Mouse (Mus musculus): ENCODE data around the gene Gm20388. TPM values are rescaled to one million over a fixed set of nuclear protein-coding genes. Genes with fewer than 3 reads are reported as not detected.

The Gm20388 gene
- polyA plus RNA-seq, 1 experiment from 2014 or later = not detected

DNA sequence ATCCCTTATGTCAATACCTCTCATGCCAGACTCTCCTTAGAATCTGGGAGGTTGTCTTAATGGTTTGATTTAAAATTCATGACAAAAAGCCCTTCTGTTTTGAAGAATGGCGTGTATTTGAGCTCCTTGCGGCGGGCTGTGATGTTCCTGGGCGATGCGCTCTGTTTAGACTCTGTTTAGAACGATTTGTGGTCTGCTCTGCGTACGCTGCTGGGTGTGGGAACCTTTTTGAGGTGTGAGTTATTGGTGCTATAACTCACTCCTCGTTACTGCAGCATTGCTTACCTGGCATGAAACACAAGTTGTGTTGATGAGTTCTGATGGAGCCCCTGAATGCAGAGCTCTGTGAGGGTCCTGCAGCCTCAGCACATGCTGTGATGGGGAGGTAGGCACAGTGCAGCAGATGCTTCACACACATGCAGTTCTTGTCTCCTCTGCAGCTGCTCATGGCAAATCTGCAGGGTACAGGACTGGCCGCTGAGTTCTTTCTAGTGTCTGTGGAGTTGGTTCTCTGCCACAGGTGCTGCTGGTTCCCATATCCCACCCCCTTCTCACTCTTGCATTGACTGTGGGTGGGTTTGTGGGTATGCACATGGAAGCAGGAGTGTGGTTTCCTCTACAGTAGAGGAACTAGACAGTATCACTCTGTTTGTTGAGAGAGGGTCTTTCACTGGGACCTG lies 4363.9 kb downstream of the Gm20388 start:
- H3K36me3 ChIP-seq = no peaks in the 10 kb centered on the region
- H3K9ac ChIP-seq (replicated peaks) = no peak overlapping the region
- WGBS = 55% methylated on average over 10 of the region's 10 CpGs
- H3K27me3 ChIP-seq = no peaks in the 10 kb centered on the region
- no peaks in the 10 kb centered on the region for H3K9me3 ChIP-seq
- no peak overlapping the region for H3K4me2 ChIP-seq (replicated peaks)
- H3K4me1 ChIP-seq = peaks cover 36% of the 10 kb centered on the region
- H3K27ac ChIP-seq (replicated peaks) = peak overlapping the region; percentile 48
- no peak overlapping the region for H3K4me3 ChIP-seq
- ATAC-seq (replicated peaks) = no peak

DNA sequence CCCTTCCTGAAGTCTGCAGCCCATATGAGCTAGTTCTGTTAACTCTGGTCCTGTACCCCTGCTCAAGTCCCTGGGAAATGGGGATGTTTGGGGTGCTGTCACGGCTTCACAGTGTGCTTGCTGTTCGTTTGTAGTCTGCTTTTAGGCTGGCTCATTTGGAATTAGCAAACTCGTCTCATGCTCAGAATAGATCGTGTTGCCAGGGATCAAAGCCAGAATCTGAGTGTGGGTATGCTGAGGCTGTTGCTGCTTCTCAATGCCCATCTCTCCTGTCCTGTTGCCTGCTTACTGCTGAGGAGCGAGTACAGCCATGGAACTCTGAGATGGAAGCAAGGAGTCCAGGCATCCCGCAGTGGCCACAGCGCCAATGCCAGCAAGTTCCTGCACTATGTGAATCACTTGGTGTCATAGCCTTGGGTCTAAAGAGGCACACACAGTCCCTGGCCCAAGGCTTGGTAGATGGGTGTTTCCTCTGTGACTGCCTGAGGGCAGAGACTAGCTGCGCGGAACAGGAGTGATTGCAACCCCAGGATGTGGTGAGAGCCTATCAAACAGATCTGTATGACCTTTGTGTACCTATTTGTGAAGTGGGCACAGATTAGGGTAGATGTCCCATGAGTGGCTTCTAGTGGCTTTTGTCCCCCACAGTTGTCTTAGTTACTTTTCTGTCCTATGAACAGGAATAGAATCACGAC lies 4364.9 kb downstream of the Gm20388 start:
- Histone ChIP-seq H3K4me2 (replicated peaks) (no peak overlapping the region), H3K27ac (replicated peaks) (no peak overlapping the region), H3K4me3 (no peak overlapping the region), H3K36me3 (no peaks in the 10 kb centered on the region), H3K4me1 (peaks cover 36% of the 10 kb centered on the region), H3K27me3 (no peaks in the 10 kb centered on the region), H3K9me3 (no peaks in the 10 kb centered on the region), H3K9ac (replicated peaks) (no peak overlapping the region)
- WGBS = 79% methylated on average over 10 of the region's 10 CpGs
- no peak for ATAC-seq (replicated peaks)

DNA sequence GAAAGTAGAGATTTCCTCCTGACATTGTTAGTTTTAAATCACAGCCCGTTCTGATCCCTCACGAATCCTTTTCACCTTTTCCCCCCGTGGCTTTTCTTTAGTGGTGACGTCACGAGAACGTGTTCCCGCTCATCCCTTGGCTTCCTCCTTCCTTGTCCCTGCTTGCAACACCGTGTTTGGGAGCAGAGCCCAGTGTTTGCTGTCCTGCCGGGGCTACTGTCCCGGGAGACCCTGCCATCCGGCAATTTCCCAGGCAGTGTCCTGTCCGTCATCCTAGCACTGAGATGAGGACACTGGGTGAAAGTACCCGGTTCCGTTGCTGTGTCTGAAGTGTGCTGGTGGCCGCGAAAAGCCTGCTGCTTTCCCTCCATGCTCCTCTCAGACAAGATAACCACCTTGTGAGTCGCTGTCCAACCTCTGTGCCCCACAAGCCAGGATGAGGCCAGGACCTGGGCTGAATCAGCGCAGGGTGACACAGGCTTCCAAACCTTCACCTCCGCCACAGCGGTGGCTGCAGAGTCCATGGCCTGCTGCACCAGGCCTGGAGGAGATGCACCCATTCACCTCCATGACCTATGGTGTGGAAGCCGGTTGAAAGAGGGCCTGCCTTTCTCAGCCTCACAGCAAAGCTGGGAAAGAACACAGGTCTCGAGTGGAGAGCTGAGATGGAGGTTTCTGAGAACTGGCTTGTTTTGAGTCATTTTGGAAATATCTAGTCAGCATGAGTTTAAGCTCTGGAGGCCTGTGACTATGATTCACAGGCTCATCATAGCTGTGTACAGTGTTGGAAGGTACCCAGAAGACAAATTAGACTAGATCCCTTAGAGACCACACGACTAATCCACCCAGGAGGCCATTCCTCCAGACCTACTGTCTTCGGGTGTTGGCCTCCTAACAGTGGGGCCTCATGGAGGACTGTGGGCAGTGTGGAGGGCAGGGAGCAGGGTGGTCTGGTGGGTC lies 4367.6 kb downstream of the Gm20388 start:
- no peak for ATAC-seq (replicated peaks)
- no peaks in the 10 kb centered on the region for H3K27me3 ChIP-seq
- 67% methylated on average over 24 of the region's 24 CpGs for WGBS
- no peaks in the 10 kb centered on the region for H3K9me3 ChIP-seq
- H3K4me2 ChIP-seq (replicated peaks) = no peak overlapping the region
- H3K27ac ChIP-seq (replicated peaks) = no peak overlapping the region
- H3K4me3 ChIP-seq = no peak overlapping the region
- H3K36me3 ChIP-seq = no peaks in the 10 kb centered on the region
- H3K4me1 ChIP-seq = peaks cover 55% of the 10 kb centered on the region
- no peak overlapping the region for H3K9ac ChIP-seq (replicated peaks)

GRCm38 (mm10) chr8:124278956-124279689 lies 4368.5 kb downstream of the Gm20388 start:
- ATAC-seq (replicated peaks) = no peak
- Histone ChIP-seq H3K27me3 (no peaks in the 10 kb centered on the region), H3K27ac (replicated peaks) (no peak overlapping the region), H3K9ac (replicated peaks) (no peak overlapping the region), H3K9me3 (no peaks in the 10 kb centered on the region), H3K4me3 (no peak overlapping the region), H3K36me3 (no peaks in the 10 kb centered on the region), H3K4me1 (peaks cover 56% of the 10 kb centered on the region), H3K4me2 (replicated peaks) (no peak overlapping the region)
- 89% methylated on average over 7 of the region's 7 CpGs for WGBS

- ATAC-seq (replicated peaks) = no peak
- H3K4me1 ChIP-seq = peaks cover 56% of the 10 kb centered on the region
- H3K27me3 ChIP-seq = no peaks in the 10 kb centered on the region
- WGBS = 97% methylated on average over 5 of the region's 5 CpGs
- no peaks in the 10 kb centered on the region for H3K9me3 ChIP-seq
- H3K36me3 ChIP-seq = no peaks in the 10 kb centered on the region
- no peak overlapping the region for H3K9ac ChIP-seq (replicated peaks)
- H3K4me3 ChIP-seq = no peak overlapping the region
- no peak overlapping the region for H3K4me2 ChIP-seq (replicated peaks)
- no peak overlapping the region for H3K27ac ChIP-seq (replicated peaks)
Observed at GRCm38 (mm10) chr8:124279690-124279985, 4369.0 kb downstream of the Gm20388 start.

GRCm38 (mm10) chr8:124281700-124282541 lies 4371.3 kb downstream of the Gm20388 start:
- H3K27me3 ChIP-seq = no peaks in the 10 kb centered on the region
- peaks cover 68% of the 10 kb centered on the region for H3K4me1 ChIP-seq
- H3K27ac ChIP-seq (replicated peaks) = peak overlapping the region; percentile 68
- H3K36me3 ChIP-seq = no peaks in the 10 kb centered on the region
- H3K9me3 ChIP-seq = no peaks in the 10 kb centered on the region
- H3K4me3 ChIP-seq = no peak overlapping the region
- no peak overlapping the region for H3K4me2 ChIP-seq (replicated peaks)
- WGBS = 46% methylated on average over 11 of the region's 11 CpGs
- no peak overlapping the region for H3K9ac ChIP-seq (replicated peaks)
- peak; percentile 14; the same call in 1 of the 2 replicates for ATAC-seq (replicated peaks)

DNA sequence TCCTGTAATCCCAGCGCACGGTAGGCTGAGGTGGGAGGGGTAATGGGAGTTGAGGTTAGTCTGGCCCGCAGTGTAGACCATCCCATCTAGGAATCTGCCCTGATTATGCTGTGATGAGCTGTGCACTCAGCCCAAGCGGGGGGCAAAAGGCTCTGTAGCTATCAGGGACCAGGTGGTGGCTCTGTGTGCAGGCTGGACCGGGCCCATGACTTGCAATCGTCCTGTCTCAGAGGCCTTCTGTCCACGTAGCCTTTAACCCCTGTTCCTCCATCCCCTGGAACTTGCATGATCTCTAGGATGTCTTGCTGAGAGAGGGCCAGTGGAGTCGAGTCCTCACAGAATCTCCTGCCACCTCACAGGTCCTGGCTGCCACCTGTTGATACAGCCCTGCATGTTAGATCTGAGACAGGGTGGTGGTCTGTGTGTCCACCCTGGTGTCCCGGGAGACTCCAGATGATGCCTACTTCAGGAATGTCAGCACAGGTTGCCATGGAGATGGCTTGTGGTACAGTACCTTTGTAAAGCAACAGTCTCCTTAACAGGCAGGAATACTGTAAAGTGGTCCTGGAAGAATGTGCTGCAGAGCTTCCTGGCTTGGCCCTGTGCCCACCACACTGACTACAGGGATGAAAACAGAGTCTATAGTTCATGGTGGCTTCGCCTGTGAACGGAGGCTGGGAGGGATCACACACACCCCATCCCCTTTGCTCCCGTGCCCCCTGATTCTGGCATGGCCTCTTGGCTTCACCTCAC lies 4372.4 kb downstream of the Gm20388 start:
- Histone ChIP-seq H3K36me3 (no peaks in the 10 kb centered on the region), H3K9me3 (no peaks in the 10 kb centered on the region), H3K4me2 (replicated peaks) (no peak overlapping the region), H3K27me3 (no peaks in the 10 kb centered on the region), H3K4me1 (peaks cover 62% of the 10 kb centered on the region), H3K27ac (replicated peaks) (peak overlapping the region; percentile 84), H3K9ac (replicated peaks) (no peak overlapping the region), H3K4me3 (no peak overlapping the region)
- WGBS = 59% methylated on average over 12 of the region's 12 CpGs
- ATAC-seq (replicated peaks) = no peak

DNA sequence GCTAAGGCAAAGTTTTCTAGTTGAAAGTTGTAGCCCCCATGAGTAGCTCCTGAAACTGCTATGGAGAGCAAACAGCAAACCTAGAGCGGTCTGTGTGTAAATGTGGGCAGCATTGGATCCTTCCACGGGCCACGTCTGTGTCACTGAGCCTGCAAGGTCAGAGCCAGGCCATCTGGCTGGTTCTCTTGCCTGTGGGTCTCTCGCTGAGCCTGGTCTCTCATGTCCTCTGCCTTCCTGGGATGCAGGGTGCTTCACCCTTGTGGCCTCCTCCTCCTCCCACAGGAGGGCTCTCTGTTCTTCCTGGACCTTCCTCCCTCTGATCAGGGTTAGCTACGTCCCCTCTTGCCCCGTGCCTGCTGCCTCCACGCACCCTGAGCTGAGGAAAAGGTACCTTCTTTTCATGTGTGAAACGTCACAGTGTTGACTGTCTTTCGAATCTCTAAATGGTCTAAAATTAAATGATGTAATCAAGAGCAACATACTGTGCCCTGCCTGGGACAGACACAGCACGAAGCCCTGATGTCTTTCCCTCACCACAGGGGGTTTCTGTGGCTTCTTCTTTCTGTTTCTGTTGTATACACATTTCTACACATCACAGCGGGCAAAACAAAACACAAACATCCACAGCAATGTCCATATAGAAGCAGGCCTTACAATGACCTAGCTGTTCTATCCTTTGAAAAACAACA lies 4373.1 kb downstream of the Gm20388 start:
- Histone ChIP-seq H3K4me1 (peaks cover 62% of the 10 kb centered on the region), H3K27me3 (no peaks in the 10 kb centered on the region), H3K9me3 (no peaks in the 10 kb centered on the region), H3K4me2 (replicated peaks) (no peak overlapping the region), H3K4me3 (no peak overlapping the region), H3K27ac (replicated peaks) (peak overlapping the region; percentile 84), H3K9ac (replicated peaks) (no peak overlapping the region), H3K36me3 (no peaks in the 10 kb centered on the region)
- ATAC-seq (replicated peaks) = no peak
- whole genome bisulfite sequencing = 25% methylated on average over 11 of the region's 11 CpGs

GRCm38 (mm10) chr8:124284333-124284711 lies 4373.7 kb downstream of the Gm20388 start:
- H3K4me2 ChIP-seq (replicated peaks) = no peak overlapping the region
- H3K4me1 ChIP-seq = peaks cover 66% of the 10 kb centered on the region

GRCm38 (mm10) chr8:124284984-124285576 lies 4374.4 kb downstream of the Gm20388 start:
- H3K9me3 ChIP-seq = no peaks in the 10 kb centered on the region
- H3K27ac ChIP-seq (replicated peaks) = peak overlapping the region; percentile 84
- no peak overlapping the region for H3K4me3 ChIP-seq
- H3K27me3 ChIP-seq = no peaks in the 10 kb centered on the region
- ATAC-seq (replicated peaks) = peak; percentile 36
- 3% methylated on average over 9 of the region's 9 CpGs for WGBS
- H3K4me2 ChIP-seq (replicated peaks) = no peak overlapping the region
- H3K4me1 ChIP-seq = peaks cover 71% of the 10 kb centered on the region
- H3K36me3 ChIP-seq = no peaks in the 10 kb centered on the region
- H3K9ac ChIP-seq (replicated peaks) = no peak overlapping the region

More at GRCm38 (mm10) chr8:124284333-124284711, 4373.7 kb downstream of the Gm20388 start:
- WGBS = 2% methylated on average over 6 of the region's 6 CpGs
- Histone ChIP-seq H3K27ac (replicated peaks) (peak overlapping the region; percentile 84), H3K9ac (replicated peaks) (no peak overlapping the region), H3K9me3 (no peaks in the 10 kb centered on the region), H3K4me3 (no peak overlapping the region), H3K27me3 (no peaks in the 10 kb centered on the region), H3K36me3 (no peaks in the 10 kb centered on the region)
- peak; percentile 61 for ATAC-seq (replicated peaks)

Measured in forebrain, embryonic 15.5 days (tissue).